Mouse (Mus musculus): ENCODE measurements around the gene Wdr91. TPM values are rescaled to one million over a fixed set of nuclear protein-coding genes. Genes with fewer than 3 reads are reported as not detected.
A peak's percentile ranks its signal among the peaks of the same experiment; 100 is the strongest.

The Wdr91 gene
- polyA plus RNA-seq, 1 experiment from 2014 or later = 12.4 TPM

GRCm38 (mm10) chr6:34909631-34910345 is 888 bp downstream of the Wdr91 start:
- Histone ChIP-seq H3K36me3 (peaks cover 5% of the 10 kb centered on the region; the same call in 1 of the 2 replicates), H3K9ac (replicated peaks) (peak overlapping the region; percentile 79), H3K4me1 (peaks cover 11% of the 10 kb centered on the region), H3K4me3 (peak overlapping the region; percentile 83), H3K4me2 (replicated peaks) (peak overlapping the region; percentile 55), H3K9me3 (no peaks in the 10 kb centered on the region), H3K27me3 (no peaks in the 10 kb centered on the region), H3K27ac (replicated peaks) (peak overlapping the region; percentile 84; the same call in 1 of the 2 replicates)
- WGBS = 51% methylated on average over 8 of the region's 8 CpGs
- ATAC-seq (replicated peaks) = no peak

- WGBS = 91% methylated on average over 18 of the region's 18 CpGs
- Histone ChIP-seq H3K4me3 (no peak overlapping the region), H3K4me1 (peaks cover 11% of the 10 kb centered on the region), H3K9ac (replicated peaks) (no peak overlapping the region), H3K9me3 (no peaks in the 10 kb centered on the region), H3K27ac (replicated peaks) (no peak overlapping the region), H3K36me3 (peaks cover 13% of the 10 kb centered on the region; the same call in 1 of the 2 replicates), H3K27me3 (no peaks in the 10 kb centered on the region), H3K4me2 (replicated peaks) (no peak overlapping the region)
- no peak for ATAC-seq (replicated peaks)
These were observed 2.9 kb downstream of the Wdr91 start for GRCm38 (mm10) chr6:34907696-34908260.

DNA sequence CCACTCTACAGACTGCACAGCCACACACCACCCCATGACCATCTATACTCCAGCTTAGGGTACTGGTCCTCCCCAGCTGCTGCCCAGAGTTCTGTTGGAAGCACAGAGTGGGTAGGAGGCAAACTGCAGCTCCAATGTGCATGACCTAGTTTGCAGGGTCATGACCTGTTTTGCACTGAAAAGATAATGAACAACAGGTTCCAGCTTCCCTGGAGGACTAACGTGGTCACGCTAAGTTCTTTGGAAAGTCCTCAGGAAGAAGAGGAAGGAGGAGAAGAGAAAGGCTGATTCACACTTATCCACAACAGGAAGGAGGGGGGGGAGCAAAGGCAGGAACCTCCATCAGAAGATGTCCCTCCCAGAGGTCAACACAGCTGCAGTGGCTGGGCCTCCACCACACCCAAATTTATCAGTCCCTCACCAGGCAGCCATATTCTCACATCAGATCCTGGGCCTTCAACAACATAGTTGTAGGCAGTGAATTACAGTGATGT is 3.5 kb downstream of the Wdr91 start:
- Histone ChIP-seq H3K4me1 (peaks cover 11% of the 10 kb centered on the region), H3K36me3 (peaks cover 13% of the 10 kb centered on the region; the same call in 1 of the 2 replicates), H3K9me3 (no peaks in the 10 kb centered on the region), H3K27me3 (no peaks in the 10 kb centered on the region), H3K4me3 (no peak overlapping the region), H3K4me2 (replicated peaks) (no peak overlapping the region), H3K27ac (replicated peaks) (no peak overlapping the region), H3K9ac (replicated peaks) (no peak overlapping the region)
- ATAC-seq (replicated peaks) = no peak
- 82% methylated on average over 2 of the region's 2 CpGs for WGBS

DNA sequence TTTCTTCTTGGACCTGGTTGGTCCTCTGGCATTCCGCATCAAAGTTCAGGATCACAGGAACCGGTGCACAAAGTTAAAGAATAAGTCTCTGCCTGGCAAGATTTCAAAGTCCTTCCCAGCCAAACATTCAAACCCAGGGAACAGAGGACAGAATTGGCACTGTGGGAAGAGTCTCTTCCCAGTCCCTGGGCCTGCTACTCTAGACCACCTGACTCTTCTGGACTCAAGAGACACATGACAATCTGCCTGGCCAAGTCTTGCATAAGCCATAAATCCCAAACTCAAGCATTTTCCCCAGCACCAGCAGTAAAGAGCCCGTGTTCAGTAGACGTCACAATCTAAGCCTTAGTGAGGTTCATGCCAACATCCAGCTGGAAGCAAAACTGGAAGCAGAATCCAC is 4.0 kb downstream of the Wdr91 start:
- H3K4me1 ChIP-seq = peaks cover 11% of the 10 kb centered on the region
- no peak overlapping the region for H3K27ac ChIP-seq (replicated peaks)
- 90% methylated on average over 4 of the region's 4 CpGs for WGBS
- no peak overlapping the region for H3K4me2 ChIP-seq (replicated peaks)
- no peak overlapping the region for H3K4me3 ChIP-seq
- peaks cover 16% of the 10 kb centered on the region; the same call in 1 of the 2 replicates for H3K36me3 ChIP-seq
- no peak overlapping the region for H3K9ac ChIP-seq (replicated peaks)
- no peaks in the 10 kb centered on the region for H3K9me3 ChIP-seq
- no peak for ATAC-seq (replicated peaks)
- H3K27me3 ChIP-seq = no peaks in the 10 kb centered on the region

DNA sequence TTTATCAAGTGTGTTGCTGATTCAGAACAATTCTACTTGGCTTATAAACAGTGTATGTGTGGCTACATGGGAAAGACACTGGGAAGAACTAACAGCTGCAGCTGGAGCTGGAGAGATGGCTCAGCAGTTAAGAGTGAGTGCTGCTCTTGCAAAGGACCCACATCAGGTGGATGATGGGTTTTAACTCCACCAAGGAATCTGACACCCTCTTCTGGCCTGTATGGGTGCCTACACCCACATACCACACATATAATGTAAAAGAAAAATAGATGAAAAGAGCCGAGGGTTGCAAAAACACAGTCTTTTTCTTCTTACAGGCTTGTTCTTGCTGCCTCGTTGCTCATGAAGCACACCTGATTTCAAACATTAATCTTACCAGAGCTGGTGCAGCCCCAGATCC is 4.6 kb downstream of the Wdr91 start:
- H3K4me2 ChIP-seq (replicated peaks) = no peak overlapping the region
- no peak overlapping the region for H3K27ac ChIP-seq (replicated peaks)
- H3K9me3 ChIP-seq = no peaks in the 10 kb centered on the region
- 76% methylated on average over 2 of the region's 2 CpGs for WGBS
- no peak for ATAC-seq (replicated peaks)
- H3K27me3 ChIP-seq = no peaks in the 10 kb centered on the region
- peaks cover 11% of the 10 kb centered on the region for H3K4me1 ChIP-seq
- no peak overlapping the region for H3K4me3 ChIP-seq
- peaks cover 20% of the 10 kb centered on the region; the same call in 1 of the 2 replicates for H3K36me3 ChIP-seq
- no peak overlapping the region for H3K9ac ChIP-seq (replicated peaks)

DNA sequence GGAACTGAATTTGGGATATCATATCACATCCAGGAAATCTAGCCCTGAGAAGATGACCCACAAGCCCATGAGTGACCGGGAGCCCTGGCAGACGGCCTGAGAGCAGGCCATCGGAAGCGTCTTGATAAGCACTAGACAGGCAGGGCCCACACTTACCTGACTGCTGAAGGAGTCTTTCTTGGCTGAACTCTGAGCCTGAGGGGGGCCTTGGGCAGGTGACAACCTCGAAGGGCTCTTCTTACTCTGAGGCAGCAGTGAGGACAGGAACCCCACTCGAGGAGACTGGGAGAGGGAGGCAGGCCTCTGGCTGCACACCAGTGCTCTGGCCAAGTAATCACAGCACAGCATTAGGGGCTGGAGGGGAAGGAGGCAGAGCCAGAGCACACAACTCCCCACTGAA is 6.3 kb downstream of the Wdr91 start:
- H3K4me3 ChIP-seq = no peak overlapping the region
- 96% methylated on average over 6 of the region's 6 CpGs for WGBS
- peaks cover 27% of the 10 kb centered on the region; the same call in 1 of the 2 replicates for H3K36me3 ChIP-seq
- no peak overlapping the region for H3K27ac ChIP-seq (replicated peaks)
- ATAC-seq (replicated peaks) = no peak
- peaks cover 2% of the 10 kb centered on the region; the same call in 1 of the 2 replicates for H3K4me1 ChIP-seq
- H3K9me3 ChIP-seq = no peaks in the 10 kb centered on the region
- H3K9ac ChIP-seq (replicated peaks) = no peak overlapping the region
- no peaks in the 10 kb centered on the region for H3K27me3 ChIP-seq
- H3K4me2 ChIP-seq (replicated peaks) = no peak overlapping the region

GRCm38 (mm10) chr6:34903851-34904250 is 6.8 kb downstream of the Wdr91 start:
- H3K9me3 ChIP-seq = no peaks in the 10 kb centered on the region
- no peak overlapping the region for H3K4me3 ChIP-seq
- H3K4me1 ChIP-seq = no peaks in the 10 kb centered on the region
- no peak overlapping the region for H3K27ac ChIP-seq (replicated peaks)
- H3K4me2 ChIP-seq (replicated peaks) = no peak overlapping the region
- WGBS = 82% methylated on average over 10 of the region's 10 CpGs
- ATAC-seq (replicated peaks) = no peak
- H3K9ac ChIP-seq (replicated peaks) = no peak overlapping the region
- H3K27me3 ChIP-seq = no peaks in the 10 kb centered on the region
- peaks cover 27% of the 10 kb centered on the region; the same call in 1 of the 2 replicates for H3K36me3 ChIP-seq

- Histone ChIP-seq H3K9ac (replicated peaks) (no peak overlapping the region), H3K27ac (replicated peaks) (no peak overlapping the region), H3K4me2 (replicated peaks) (no peak overlapping the region), H3K9me3 (no peaks in the 10 kb centered on the region), H3K4me3 (no peak overlapping the region), H3K4me1 (no peaks in the 10 kb centered on the region), H3K36me3 (peaks cover 27% of the 10 kb centered on the region; the same call in 1 of the 2 replicates), H3K27me3 (no peaks in the 10 kb centered on the region)
- no peak for ATAC-seq (replicated peaks)
- 81% methylated on average over 5 of the region's 5 CpGs for WGBS
These were observed 7.2 kb downstream of the Wdr91 start for GRCm38 (mm10) chr6:34903441-34903840.

GRCm38 (mm10) chr6:34902578-34902977 is 8.1 kb downstream of the Wdr91 start:
- H3K4me2 ChIP-seq (replicated peaks) = no peak overlapping the region
- no peak overlapping the region for H3K4me3 ChIP-seq
- no peaks in the 10 kb centered on the region for H3K4me1 ChIP-seq
- H3K27ac ChIP-seq (replicated peaks) = no peak overlapping the region
- H3K36me3 ChIP-seq = peaks cover 27% of the 10 kb centered on the region; the same call in 1 of the 2 replicates
- no peak overlapping the region for H3K9ac ChIP-seq (replicated peaks)
- 92% methylated on average over 7 of the region's 7 CpGs for WGBS
- no peaks in the 10 kb centered on the region for H3K9me3 ChIP-seq
- no peaks in the 10 kb centered on the region for H3K27me3 ChIP-seq
- ATAC-seq (replicated peaks) = no peak

GRCm38 (mm10) chr6:34901911-34902444 is 8.7 kb downstream of the Wdr91 start:
- ATAC-seq (replicated peaks) = no peak
- no peaks in the 10 kb centered on the region for H3K4me1 ChIP-seq
- no peaks in the 10 kb centered on the region for H3K27me3 ChIP-seq
- H3K9ac ChIP-seq (replicated peaks) = no peak overlapping the region
- 75% methylated on average over 9 of the region's 9 CpGs for WGBS
- no peak overlapping the region for H3K4me2 ChIP-seq (replicated peaks)
- no peak overlapping the region for H3K27ac ChIP-seq (replicated peaks)
- no peak overlapping the region for H3K4me3 ChIP-seq
- H3K36me3 ChIP-seq = peaks cover 27% of the 10 kb centered on the region; the same call in 1 of the 2 replicates
- H3K9me3 ChIP-seq = no peaks in the 10 kb centered on the region

DNA sequence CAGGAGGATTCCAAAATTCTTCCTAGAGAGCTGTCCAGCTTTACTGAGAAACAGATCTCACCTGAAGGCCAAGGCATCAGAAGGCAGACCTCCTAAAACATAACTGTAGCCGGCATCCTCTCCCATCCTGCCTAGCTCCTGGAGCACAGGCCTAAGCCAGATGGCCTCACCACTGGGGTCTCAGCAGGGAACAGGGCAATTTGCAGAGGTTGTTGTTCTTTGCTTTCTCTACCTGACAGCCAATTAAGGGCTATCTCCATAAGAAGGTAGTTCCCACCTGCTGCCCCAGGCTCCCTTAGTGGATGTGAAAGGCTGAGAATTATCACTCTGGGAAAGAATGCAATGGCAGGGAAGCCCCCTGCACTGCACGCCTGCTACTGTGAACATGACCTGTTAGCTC is 9.7 kb downstream of the Wdr91 start:
- 55% methylated on average over 2 of the region's 2 CpGs for WGBS
- no peak overlapping the region for H3K4me3 ChIP-seq
- H3K27ac ChIP-seq (replicated peaks) = no peak overlapping the region
- H3K36me3 ChIP-seq = peaks cover 24% of the 10 kb centered on the region; the same call in 1 of the 2 replicates
- no peak for ATAC-seq (replicated peaks)
- H3K4me2 ChIP-seq (replicated peaks) = no peak overlapping the region
- H3K27me3 ChIP-seq = no peaks in the 10 kb centered on the region
- no peaks in the 10 kb centered on the region for H3K9me3 ChIP-seq
- no peaks in the 10 kb centered on the region for H3K4me1 ChIP-seq
- no peak overlapping the region for H3K9ac ChIP-seq (replicated peaks)

DNA sequence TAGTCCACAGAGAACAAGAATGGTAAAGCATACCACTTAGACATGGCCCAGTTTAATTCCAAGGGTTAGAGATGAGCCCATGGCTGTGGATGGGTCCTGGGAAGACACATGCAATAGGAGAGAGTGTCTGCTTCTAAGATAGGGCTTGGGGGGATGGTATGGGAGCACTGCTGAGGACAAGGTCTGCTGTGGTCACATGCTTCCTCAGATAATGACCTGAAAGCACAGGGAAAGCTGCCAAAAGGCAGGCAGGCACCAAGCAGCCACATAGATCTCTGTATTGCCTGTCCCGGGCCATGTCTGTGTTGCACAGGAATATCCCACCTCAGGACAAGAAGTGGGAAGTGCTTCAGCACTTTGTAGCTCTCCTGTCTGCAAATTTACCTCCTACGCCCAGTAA is 11.5 kb downstream of the Wdr91 start:
- no peak overlapping the region for H3K4me2 ChIP-seq (replicated peaks)
- H3K9me3 ChIP-seq = no peaks in the 10 kb centered on the region
- H3K4me1 ChIP-seq = no peaks in the 10 kb centered on the region
- H3K27ac ChIP-seq (replicated peaks) = no peak overlapping the region
- ATAC-seq (replicated peaks) = no peak
- no peak overlapping the region for H3K4me3 ChIP-seq
- no peaks in the 10 kb centered on the region for H3K27me3 ChIP-seq
- WGBS = 98% methylated on average over 2 of the region's 2 CpGs
- peaks cover 36% of the 10 kb centered on the region for H3K36me3 ChIP-seq
- no peak overlapping the region for H3K9ac ChIP-seq (replicated peaks)

Measured in forebrain, embryonic 15.5 days (tissue).